Mouse (Mus musculus) midbrain, embryonic 10.5 days (tissue): ENCODE results near the gene Gp5. TPM values are rescaled to one million over a fixed set of nuclear protein-coding genes. Genes with fewer than 3 reads are reported as not detected.

Source experiments
- DNase-seq: peaks from one replicate; pipeline ENCODE4 v3.0.0-alpha.2; 2017; ENCODE audit warnings: low spot score
- H3K27ac ChIP-seq: fragments of 300-500 bp; sonication (generic); replicated peaks from 2 replicates; pipeline ENCODE4 v1.5.1; 2016; ENCODE audit warnings: mild to moderate bottlenecking
- H3K27me3 ChIP-seq: fragments of 300-500 bp; sonication (generic); 2 replicates; pipeline ENCODE4 v1.6.1; 2016; ENCODE audit warnings: low read depth, mild to moderate bottlenecking; ENCODE audit not compliant: poor library complexity, severe bottlenecking
- H3K36me3 ChIP-seq: fragments of 300-500 bp; sonication (generic); 2 replicates; pipeline ENCODE4 v1.6.1; 2016; ENCODE audit warnings: mild to moderate bottlenecking, moderate library complexity
- H3K4me1 ChIP-seq: fragments of 300-500 bp; sonication (generic); 2 replicates; pipeline ENCODE4 v1.6.1; 2016
- H3K4me3 ChIP-seq: fragments of 300-500 bp; sonication (generic); 2 replicates; pipeline ENCODE4 v1.5.1; 2016; ENCODE audit warnings: mild to moderate bottlenecking, moderate library complexity
- H3K9me3 ChIP-seq: fragments of 300-500 bp; sonication (generic); replicated peaks from 2 replicates; pipeline ENCODE4 v1.6.1; 2016; ENCODE audit warnings: mild to moderate bottlenecking
- WGBS: fragments of 180-500 bp; shearing (Covaris S2); methylation state at CpG from one replicate; pipeline ENCODE4 v1.1.7; 2016; 5-methylcytosine and 5-hydroxymethylcytosine counted together
- polyA plus RNA-seq: library from polyadenylated mRNA; unstranded; fragments of >200 nt; fragmentation: Nextera tagmentation; extraction: Ambion mirVana; gene quantifications from 2 replicates; pipeline ENCODE4 v1.2.1, GENCODE M21; 2016

The Gp5 gene
- polyA plus RNA-seq, 1 experiment from 2014 or later = 1.9 TPM

DNA sequence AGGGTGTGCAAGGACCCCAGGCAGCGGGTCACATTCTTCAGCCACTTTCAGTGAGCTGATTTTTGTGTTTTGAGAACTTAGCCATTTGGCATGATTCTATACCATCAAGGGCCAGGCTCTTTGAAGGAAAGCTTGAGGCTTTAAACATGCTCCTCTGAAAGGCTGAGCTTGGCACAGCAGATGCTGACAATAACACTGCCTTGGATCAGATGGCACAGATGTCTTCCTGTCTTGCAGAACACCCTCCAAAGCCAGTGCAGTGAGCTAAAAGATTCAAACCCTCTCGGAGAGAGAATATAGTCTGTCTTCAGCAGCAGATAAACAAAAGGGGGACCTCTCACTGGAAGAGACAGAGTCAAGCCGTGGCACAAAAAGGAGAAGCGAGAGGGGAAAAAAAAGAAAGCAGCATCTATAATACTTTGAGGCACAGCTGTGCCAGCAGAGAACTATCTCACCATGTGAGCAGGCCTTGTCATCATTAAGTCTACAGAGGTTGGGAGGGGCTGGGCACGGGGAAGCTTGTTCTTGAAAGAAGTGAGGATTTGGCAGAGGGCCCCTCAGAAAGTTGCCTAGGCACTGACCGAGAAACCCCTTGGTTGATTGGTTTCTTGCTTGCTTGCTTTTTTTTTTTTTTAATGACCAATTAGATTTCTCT is 38.5 kb downstream of the Gp5 start:
- no peak overlapping the region for H3K4me3 ChIP-seq
- H3K27me3 ChIP-seq = peaks cover 6% of the 10 kb centered on the region; the same call in 1 of the 2 replicates
- 76% methylated on average over 6 of the region's 6 CpGs for WGBS
- no peaks in the 10 kb centered on the region for H3K9me3 ChIP-seq
- H3K4me1 ChIP-seq = peaks cover 5% of the 10 kb centered on the region; the same call in 1 of the 2 replicates
- H3K27ac ChIP-seq = no peak overlapping the region
- no peak for DNase-seq
- H3K36me3 ChIP-seq = no peaks in the 10 kb centered on the region

DNA sequence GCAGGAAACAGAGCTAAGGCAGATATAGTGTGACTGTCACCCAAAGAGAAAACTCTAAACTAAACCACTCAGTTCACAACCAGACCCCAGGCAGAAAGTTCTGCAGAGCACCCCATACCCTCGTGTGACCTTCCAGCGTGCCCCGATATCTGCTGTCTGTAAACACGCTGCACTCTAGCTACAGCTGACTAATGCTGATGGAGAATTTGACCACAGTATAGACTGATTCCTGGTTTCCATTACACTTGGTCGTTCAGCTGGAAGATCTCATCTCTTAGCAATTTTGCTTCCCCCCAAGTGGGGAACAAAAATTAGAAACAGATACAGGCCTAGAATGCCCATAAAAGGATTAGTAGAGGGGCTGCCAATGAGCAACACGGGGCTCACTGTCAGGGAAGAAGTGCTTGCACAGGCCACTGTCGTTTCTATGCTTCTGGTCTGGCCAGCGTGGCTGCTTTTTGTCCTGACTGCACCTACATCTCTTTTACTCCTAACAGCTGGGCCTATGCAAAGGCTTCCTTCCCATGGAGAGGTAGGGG is 39.3 kb downstream of the Gp5 start:
- no peak overlapping the region for H3K4me3 ChIP-seq
- peaks cover 6% of the 10 kb centered on the region; the same call in 1 of the 2 replicates for H3K27me3 ChIP-seq
- no peaks in the 10 kb centered on the region for H3K9me3 ChIP-seq
- DNase-seq = no peak
- peaks cover 5% of the 10 kb centered on the region; the same call in 1 of the 2 replicates for H3K4me1 ChIP-seq
- H3K36me3 ChIP-seq = no peaks in the 10 kb centered on the region
- no peak overlapping the region for H3K27ac ChIP-seq
- 78% methylated on average over 8 of the region's 8 CpGs for WGBS

DNA sequence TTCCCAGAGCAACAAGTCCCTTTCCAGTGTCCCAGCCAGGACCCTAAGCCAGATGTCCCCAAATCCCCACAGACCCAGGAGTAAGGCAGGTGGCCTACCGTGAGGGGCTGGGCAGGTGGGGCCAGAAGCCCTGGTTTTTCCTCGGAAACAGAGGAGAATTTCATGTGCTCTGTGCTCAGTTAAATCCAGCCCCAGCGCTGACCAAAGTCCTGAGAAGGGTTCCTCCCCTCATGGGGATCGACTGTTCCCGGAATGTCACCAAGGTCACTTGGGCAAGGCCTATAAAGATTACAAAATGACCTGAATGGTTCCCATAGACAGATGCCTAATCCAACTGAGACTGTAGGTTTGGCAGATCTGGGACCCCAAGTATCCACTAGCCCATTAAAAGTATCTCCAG is 43.2 kb downstream of the Gp5 start, which contains the start of gene Cpn2:
Cpn2 (minus strand) TSS at position 141 of the 400 bp plus-strand sequence.
- no peak within 1 kb of the TSS for H3K27ac ChIP-seq
- peaks cover 15% of the 10 kb centered on the region for H3K27me3 ChIP-seq
- H3K4me3 ChIP-seq = no peak within 1 kb of the TSS
- peaks cover 10% of the 10 kb centered on the region; the same call in 1 of the 2 replicates for H3K4me1 ChIP-seq
- WGBS = 74% methylated on average over 5 of the region's 5 CpGs
- no peaks in the 10 kb centered on the region for H3K36me3 ChIP-seq
- no peaks in the 10 kb centered on the region for H3K9me3 ChIP-seq
- no peak for DNase-seq

DNA sequence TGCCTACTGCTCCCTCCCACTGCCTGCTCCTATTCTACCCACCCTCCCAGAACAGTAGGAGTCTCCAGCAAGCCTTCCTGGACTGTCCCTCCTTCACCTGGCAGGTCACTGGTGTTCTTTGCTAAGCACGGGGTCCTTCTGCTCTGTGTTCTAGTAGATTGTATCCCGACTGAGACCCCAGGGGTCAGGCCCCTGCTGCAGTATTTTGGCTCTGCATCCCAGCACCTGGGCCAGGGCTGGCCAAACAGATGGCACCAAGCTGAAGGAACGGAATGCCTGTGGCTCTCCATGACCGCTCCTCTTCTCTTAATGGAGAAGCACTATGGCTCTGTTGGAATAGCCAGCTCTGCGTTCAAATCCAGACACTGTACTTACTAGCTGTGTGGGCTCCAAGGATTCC is 44.0 kb downstream of the Gp5 start:
- Histone ChIP-seq H3K9me3 (no peaks in the 10 kb centered on the region), H3K4me1 (peaks cover 8% of the 10 kb centered on the region; the same call in 1 of the 2 replicates), H3K27me3 (peaks cover 15% of the 10 kb centered on the region), H3K4me3 (no peak overlapping the region), H3K27ac (no peak overlapping the region), H3K36me3 (no peaks in the 10 kb centered on the region)
- WGBS = 84% methylated on average over 5 of the region's 5 CpGs
- no peak for DNase-seq

DNA sequence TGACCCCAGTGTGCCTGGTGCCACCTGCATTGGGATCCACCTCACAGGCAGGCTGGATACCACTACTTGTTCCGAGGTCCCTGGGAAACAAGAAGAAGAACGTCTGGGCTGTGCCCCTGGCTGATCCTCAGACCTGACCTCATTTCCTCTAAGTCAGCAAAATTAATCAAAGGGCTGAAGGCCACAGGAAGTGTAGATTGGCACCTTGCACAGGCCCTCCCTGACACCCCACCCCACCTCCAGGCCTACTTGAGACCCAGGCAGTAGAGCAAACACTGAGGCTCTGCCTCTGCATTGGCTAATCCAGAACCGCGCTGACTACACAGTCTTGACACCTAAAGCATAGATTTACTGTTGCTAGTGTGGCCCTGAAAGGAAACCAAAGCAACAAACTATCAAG is 45.0 kb downstream of the Gp5 start:
- no peak for DNase-seq
- H3K4me3 ChIP-seq = no peak overlapping the region
- 78% methylated on average over 4 of the region's 4 CpGs for WGBS

GRCm38 (mm10) chr16:30263156-30263555 is 47.4 kb downstream of the Gp5 start:
- Histone ChIP-seq H3K27me3 (peaks cover 9% of the 10 kb centered on the region), H3K9me3 (no peaks in the 10 kb centered on the region), H3K4me1 (peaks cover 9% of the 10 kb centered on the region; the same call in 1 of the 2 replicates), H3K36me3 (no peaks in the 10 kb centered on the region), H3K4me3 (no peak overlapping the region), H3K27ac (no peak overlapping the region)
- 60% methylated on average over 4 of the region's 4 CpGs for WGBS
- no peak for DNase-seq

More for the DNA sequence above, 45.0 kb downstream of the Gp5 start:
- Histone ChIP-seq H3K4me1 (peaks cover 4% of the 10 kb centered on the region; the same call in 1 of the 2 replicates), H3K27ac (no peak overlapping the region), H3K9me3 (no peaks in the 10 kb centered on the region), H3K27me3 (peaks cover 15% of the 10 kb centered on the region), H3K36me3 (no peaks in the 10 kb centered on the region)

GRCm38 (mm10) chr16:30262664-30263063 is 47.9 kb downstream of the Gp5 start:
- Histone ChIP-seq H3K27ac (no peak overlapping the region), H3K9me3 (no peaks in the 10 kb centered on the region), H3K27me3 (peaks cover 9% of the 10 kb centered on the region), H3K4me3 (no peak overlapping the region), H3K36me3 (no peaks in the 10 kb centered on the region), H3K4me1 (peaks cover 9% of the 10 kb centered on the region; the same call in 1 of the 2 replicates)
- WGBS = 3% methylated on average over 2 of the region's 2 CpGs
- peak; percentile 68 for DNase-seq

GRCm38 (mm10) chr16:30262157-30262556 is 48.4 kb downstream of the Gp5 start:
- no peak for DNase-seq
- no peak overlapping the region for H3K4me3 ChIP-seq
- no peaks in the 10 kb centered on the region for H3K36me3 ChIP-seq
- H3K27me3 ChIP-seq = peaks cover 12% of the 10 kb centered on the region
- WGBS = 90% methylated on average over 10 of the region's 10 CpGs
- H3K9me3 ChIP-seq = no peaks in the 10 kb centered on the region
- H3K4me1 ChIP-seq = peaks cover 9% of the 10 kb centered on the region; the same call in 1 of the 2 replicates
- no peak overlapping the region for H3K27ac ChIP-seq

GRCm38 (mm10) chr16:30261341-30261740 is 49.2 kb downstream of the Gp5 start:
- H3K9me3 ChIP-seq = no peaks in the 10 kb centered on the region
- peaks cover 20% of the 10 kb centered on the region for H3K27me3 ChIP-seq
- WGBS = 89% methylated on average over 9 of the region's 9 CpGs
- no peak overlapping the region for H3K27ac ChIP-seq
- H3K36me3 ChIP-seq = no peaks in the 10 kb centered on the region
- H3K4me3 ChIP-seq = no peak overlapping the region
- DNase-seq = no peak
- H3K4me1 ChIP-seq = peaks cover 9% of the 10 kb centered on the region; the same call in 1 of the 2 replicates

DNA sequence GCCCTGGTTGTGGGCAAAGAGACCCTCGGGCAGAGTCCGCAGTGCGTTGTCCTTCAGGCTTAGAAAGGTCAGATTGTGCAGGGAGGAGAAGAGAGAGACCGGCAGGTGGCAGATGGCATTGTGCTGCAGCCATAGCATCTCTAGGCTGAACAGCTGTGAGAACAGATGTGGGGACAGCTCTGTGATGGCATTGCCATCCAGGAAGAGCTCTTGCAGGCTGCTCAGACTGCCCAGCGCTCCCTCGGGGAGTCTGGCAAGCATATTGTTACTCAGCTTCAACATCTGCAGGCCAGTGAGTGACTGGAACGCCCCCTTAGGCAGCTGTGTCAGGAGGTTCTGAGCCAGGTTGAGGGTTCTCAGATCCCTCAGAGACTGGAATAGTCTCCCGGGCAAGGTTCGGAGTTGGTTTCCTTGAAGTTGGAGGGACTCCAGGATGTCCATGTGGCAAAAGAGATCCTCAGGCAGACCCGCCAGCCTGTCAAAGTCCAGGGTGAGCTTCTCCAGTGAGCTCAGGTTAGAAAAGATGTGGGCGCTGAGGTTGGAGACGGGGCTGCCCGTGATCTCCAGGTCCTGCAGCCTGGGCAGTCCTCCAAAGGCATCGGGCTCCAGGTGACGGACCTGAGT is 50.5 kb downstream of the Gp5 start:
- no peak overlapping the region for H3K27ac ChIP-seq
- H3K9me3 ChIP-seq = no peaks in the 10 kb centered on the region
- DNase-seq = no peak
- no peaks in the 10 kb centered on the region for H3K36me3 ChIP-seq
- peaks cover 5% of the 10 kb centered on the region; the same call in 1 of the 2 replicates for H3K4me1 ChIP-seq
- H3K4me3 ChIP-seq = no peak overlapping the region
- 90% methylated on average over 15 of the region's 15 CpGs for WGBS
- peaks cover 17% of the 10 kb centered on the region for H3K27me3 ChIP-seq

GRCm38 (mm10) chr16:30259444-30259843 is 51.1 kb downstream of the Gp5 start:
- WGBS = 90% methylated on average over 10 of the region's 10 CpGs
- Histone ChIP-seq H3K36me3 (no peaks in the 10 kb centered on the region), H3K27me3 (peaks cover 18% of the 10 kb centered on the region), H3K27ac (no peak overlapping the region), H3K4me3 (no peak overlapping the region), H3K4me1 (0 out of 2 replicates have a peak, but pooled peaks cover 5% of the 10 kb centered on the region), H3K9me3 (no peaks in the 10 kb centered on the region)
- DNase-seq = no peak

DNA sequence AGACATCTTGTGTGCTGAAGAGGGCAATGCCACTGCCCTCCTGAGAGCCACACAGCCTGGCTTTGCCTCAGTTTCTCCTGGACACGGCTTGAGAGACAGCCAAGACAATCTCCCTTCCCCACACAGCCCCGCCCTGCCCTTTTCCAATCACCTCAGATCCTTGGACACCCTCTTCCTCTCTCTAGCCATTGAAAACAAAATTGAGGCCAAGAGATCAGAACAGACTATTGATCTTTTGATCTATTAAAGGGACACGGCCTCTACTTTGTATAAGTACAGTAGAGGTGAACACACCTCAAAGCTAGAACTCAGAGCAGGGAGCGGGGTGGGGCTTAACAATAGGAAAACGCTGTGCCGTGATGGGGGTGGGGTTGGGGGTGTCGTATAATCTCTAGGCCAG is 52.1 kb downstream of the Gp5 start:
- no peak for DNase-seq
- Histone ChIP-seq H3K4me1 (0 out of 2 replicates have a peak, but pooled peaks cover 5% of the 10 kb centered on the region), H3K27me3 (peaks cover 18% of the 10 kb centered on the region), H3K9me3 (no peaks in the 10 kb centered on the region), H3K27ac (no peak overlapping the region), H3K4me3 (no peak overlapping the region), H3K36me3 (no peaks in the 10 kb centered on the region)
- 91% methylated on average over 7 of the region's 7 CpGs for WGBS

GRCm38 (mm10) chr16:30257718-30258117 is 52.9 kb downstream of the Gp5 start:
- Histone ChIP-seq H3K4me1 (0 out of 2 replicates have a peak, but pooled peaks cover 5% of the 10 kb centered on the region), H3K36me3 (no peaks in the 10 kb centered on the region), H3K27ac (no peak overlapping the region), H3K4me3 (no peak overlapping the region), H3K9me3 (no peaks in the 10 kb centered on the region), H3K27me3 (peaks cover 19% of the 10 kb centered on the region)
- DNase-seq = no peak
- 84% methylated on average over 9 of the region's 9 CpGs for WGBS
